Comparison of ENCODE assay signal across 9 mouse cellular contexts in genomic region chr11:98386596-98386995, GRCm38 (mm10). TPM values are rescaled to one million over a fixed set of nuclear protein-coding genes. Genes with fewer than 3 reads are reported as not detected.
DNase-seq lines count a peak whose midpoint lies in the region; ATAC-seq and TF ChIP-seq lines count a peak whose summit lies in the region.
"Had no signal": no experiment of that assay in that cellular context is flagged by ENCODE, and none has a peak within 500 bp of the region (broad histone marks: within the 10 kb centered on the region; RNA-seq: fewer than 3 reads in every experiment).

No protein-coding gene starts in this region.

- H3K9me3 ChIP-seq in heart, embryonic 10.5 days: no peaks in the 10 kb centered on the region
- H3K9me3 ChIP-seq in ES-Bruce4 (replicated peaks; ENCODE audit: control insufficient read depth, insufficient read depth, low read length, poor library complexity, severe bottlenecking): no peaks in the 10 kb centered on the region
- no peaks in the 10 kb centered on the region for H3K9me3 ChIP-seq in embryonic facial prominence, embryonic 12.5 days
- no peaks in the 10 kb centered on the region for H3K9me3 ChIP-seq in limb, embryonic 12.5 days

- H3K36me3 ChIP-seq in heart, embryonic 10.5 days: peaks cover 2% of the 10 kb centered on the region; the same call in 1 of the 2 replicates
- H3K36me3 ChIP-seq in ES-Bruce4 (ENCODE audit: control insufficient read depth, insufficient read depth, low read length, poor library complexity, severe bottlenecking): no peaks in the 10 kb centered on the region
- H3K36me3 ChIP-seq in embryonic facial prominence, embryonic 12.5 days: no peaks in the 10 kb centered on the region
- H3K36me3 ChIP-seq in limb, embryonic 12.5 days: no peaks in the 10 kb centered on the region; the same call in 1 of the 2 replicates

- TF ChIP-seq POLR2A in ES-Bruce4 (IDR thresholded peaks at IDR 0.05; ENCODE audit: insufficient read depth, low read length): no peak

- no peak overlapping the region for H3K9ac ChIP-seq in ES-Bruce4 (ENCODE audit: low read depth, poor library complexity, severe bottlenecking)
- no peak overlapping the region for H3K9ac ChIP-seq in embryonic facial prominence, embryonic 12.5 days
- peak overlapping the region; percentile 23; the same call in 1 of the 2 replicates for H3K9ac ChIP-seq in limb, embryonic 12.5 days (replicated peaks)

- no peak for DNase-seq in heart, embryonic 10.5 days (ENCODE audit: low spot score)
- no peak for DNase-seq in heart, adult 8-10 months (ENCODE audit: low spot score)
- DNase-seq in layer of hippocampus, adult 9-11 months: no peak
- DNase-seq in lung, postnatal 36 days: no peak
- DNase-seq: cerebellum, adult 8-10 months had no signal

- WGBS in heart, embryonic 10.5 days: 11% methylated on average over 24 of the region's 24 CpGs
- 12% methylated on average over 24 of the region's 24 CpGs for WGBS in embryonic facial prominence, embryonic 12.5 days
- 11% methylated on average over 24 of the region's 24 CpGs for WGBS in limb, embryonic 12.5 days

- H3K27ac ChIP-seq in heart, embryonic 10.5 days: peak overlapping the region; percentile 91
- no peak overlapping the region for H3K27ac ChIP-seq in ES-Bruce4 (ENCODE audit: insufficient read depth, low read length)
- H3K27ac ChIP-seq in embryonic facial prominence, embryonic 12.5 days: no peak overlapping the region
- no peak overlapping the region for H3K27ac ChIP-seq in limb, embryonic 12.5 days

- no peak for ATAC-seq in embryonic facial prominence, embryonic 12.5 days (ENCODE audit: insufficient number of reproducible peaks, insufficient read depth, low FRiP score, low TSS enrichment)
- no peak for ATAC-seq in limb, embryonic 12.5 days (ENCODE audit: insufficient number of reproducible peaks, insufficient read depth, low FRiP score, low TSS enrichment, low read depth)
- ATAC-seq in erythroid progenitor cell, adult 5-6 weeks (replicated peaks; ENCODE audit: low FRiP score, poor library complexity, severe bottlenecking): no peak

- peak overlapping the region; percentile 47 for H3K4me3 ChIP-seq in heart, embryonic 10.5 days
- peak overlapping the region; percentile 5 for H3K4me3 ChIP-seq in ES-Bruce4 (ENCODE audit: low read depth, low read length)
- H3K4me3 ChIP-seq in embryonic facial prominence, embryonic 12.5 days: no peak overlapping the region
- H3K4me3 ChIP-seq in limb, embryonic 12.5 days (replicated peaks): peak overlapping the region; percentile 19

- H3K27me3 ChIP-seq in heart, embryonic 10.5 days (ENCODE audit: insufficient read depth, poor library complexity, severe bottlenecking): peaks cover 75% of the 10 kb centered on the region
- H3K27me3 ChIP-seq in ES-Bruce4 (ENCODE audit: control insufficient read depth, insufficient read depth, low read length, poor library complexity, severe bottlenecking): no peaks in the 10 kb centered on the region
- H3K27me3 ChIP-seq in embryonic facial prominence, embryonic 12.5 days: peaks cover 72% of the 10 kb centered on the region
- peaks cover 88% of the 10 kb centered on the region for H3K27me3 ChIP-seq in limb, embryonic 12.5 days

- no peak for TF ChIP-seq EP300 in ES-Bruce4 (IDR thresholded peaks at IDR 0.05; ENCODE audit: insufficient read depth, low read depth, low read length)

- peaks cover 97% of the 10 kb centered on the region for H3K4me1 ChIP-seq in heart, embryonic 10.5 days
- no peaks in the 10 kb centered on the region for H3K4me1 ChIP-seq in ES-Bruce4 (ENCODE audit: control insufficient read depth, insufficient read depth, low read length)
- H3K4me1 ChIP-seq in embryonic facial prominence, embryonic 12.5 days: 0 out of 2 replicates have a peak, but pooled peaks cover 3% of the 10 kb centered on the region
- peaks cover 6% of the 10 kb centered on the region for H3K4me1 ChIP-seq in limb, embryonic 12.5 days (replicated peaks)

- peak overlapping the region; percentile 11 for H3K4me2 ChIP-seq in embryonic facial prominence, embryonic 12.5 days (replicated peaks)
- peak overlapping the region; percentile 37 for H3K4me2 ChIP-seq in limb, embryonic 12.5 days

- TF ChIP-seq CTCF in ES-Bruce4 (IDR thresholded peaks at IDR 0.05; ENCODE audit: low read depth, low read length): no peak

RNA-seq across cellular contexts. Expression of gene Pnmt, which starts 0.3 kb away (rescaled TPM):
- 5.0 and 5.1 TPM in 2 replicates for polyA plus RNA-seq in heart, embryonic 10.5 days (2016; fragmentation: Nextera tagmentation; extraction: Ambion mirVana)
- 1 to 10 TPM in 3 of 4 experiments, not detected in 1; 1.2 to 1.6 (median 1.4) TPM for total RNA-seq in heart, adult 8-10 months (2022)
- polyA plus RNA-seq in ES-Bruce4 (2011; ENCODE audit: insufficient read depth, insufficient read length, low read depth, missing spikeins): not detected in 2 replicates
- polyA plus RNA-seq in embryonic facial prominence, embryonic 12.5 days (2016; fragmentation: Nextera tagmentation; extraction: Ambion mirVana): 0.33 TPM in 1 of 2 replicates, not detected in the other
- 0.37 and 0.41 TPM in 2 replicates for polyA plus RNA-seq in limb, embryonic 12.5 days (2016; fragmentation: Nextera tagmentation; extraction: Ambion mirVana)
- not detected in 2 replicates for total RNA-seq in erythroid progenitor cell, adult 5-6 weeks (2015; ENCODE audit: low replicate concordance)
- not detected in 2 replicates for total RNA-seq in erythroid progenitor cell, adult 5-6 weeks (2017; ENCODE audit: low replicate concordance)

RNA-seq across cellular contexts. Expression of gene Tcap, which starts 3.0 kb away (rescaled TPM):
- polyA plus RNA-seq in heart, embryonic 10.5 days (2016; fragmentation: Nextera tagmentation; extraction: Ambion mirVana): 86.0 and 159 TPM in 2 replicates
- 1,000 to 10,000 TPM; 2,176 to 4,520 (median 3,450) TPM for total RNA-seq in heart, adult 8-10 months (2022)
- polyA plus RNA-seq in ES-Bruce4 (2011; ENCODE audit: insufficient read depth, insufficient read length, low read depth, missing spikeins): not detected in 2 replicates
- 1.5 and 1.7 TPM in 2 replicates for polyA plus RNA-seq in embryonic facial prominence, embryonic 12.5 days (2016; fragmentation: Nextera tagmentation; extraction: Ambion mirVana)
- 4.7 TPM in 2 replicates for polyA plus RNA-seq in limb, embryonic 12.5 days (2016; fragmentation: Nextera tagmentation; extraction: Ambion mirVana)
- not detected in 2 replicates for total RNA-seq in erythroid progenitor cell, adult 5-6 weeks (2015; ENCODE audit: low replicate concordance)
- not detected in 2 replicates for total RNA-seq in erythroid progenitor cell, adult 5-6 weeks (2017; ENCODE audit: low replicate concordance)

RNA-seq across cellular contexts. Expression of gene Pgap3, which starts 13.7 kb away (rescaled TPM):
- polyA plus RNA-seq in heart, embryonic 10.5 days (2016; fragmentation: Nextera tagmentation; extraction: Ambion mirVana): 15.3 and 21.3 TPM in 2 replicates
- total RNA-seq in heart, adult 8-10 months (2022): 1 to 10 TPM; 8.2 to 9.6 (median 8.9) TPM
- 4.5 and 5.0 TPM in 2 replicates for polyA plus RNA-seq in ES-Bruce4 (2011; ENCODE audit: insufficient read depth, insufficient read length, low read depth, missing spikeins)
- polyA plus RNA-seq in embryonic facial prominence, embryonic 12.5 days (2016; fragmentation: Nextera tagmentation; extraction: Ambion mirVana): 9.8 and 10.4 TPM in 2 replicates
- 7.9 and 9.7 TPM in 2 replicates for polyA plus RNA-seq in limb, embryonic 12.5 days (2016; fragmentation: Nextera tagmentation; extraction: Ambion mirVana)
- total RNA-seq in erythroid progenitor cell, adult 5-6 weeks (2015; ENCODE audit: low replicate concordance): 2.2 and 3.4 TPM in 2 replicates
- 1.3 and 2.4 TPM in 2 replicates for total RNA-seq in erythroid progenitor cell, adult 5-6 weeks (2017; ENCODE audit: low replicate concordance)

RNA-seq across cellular contexts. Expression of gene Erbb2, which starts 25.7 kb away (rescaled TPM):
- polyA plus RNA-seq in heart, embryonic 10.5 days (2016; fragmentation: Nextera tagmentation; extraction: Ambion mirVana): 47.4 and 70.6 TPM in 2 replicates
- total RNA-seq in heart, adult 8-10 months (2022): 1 to 10 TPM; 5.4 to 9.1 (median 8.0) TPM
- polyA plus RNA-seq in ES-Bruce4 (2011; ENCODE audit: insufficient read depth, insufficient read length, low read depth, missing spikeins): 11.0 and 12.4 TPM in 2 replicates
- polyA plus RNA-seq in embryonic facial prominence, embryonic 12.5 days (2016; fragmentation: Nextera tagmentation; extraction: Ambion mirVana): 47.4 and 49.4 TPM in 2 replicates
- polyA plus RNA-seq in limb, embryonic 12.5 days (2016; fragmentation: Nextera tagmentation; extraction: Ambion mirVana): 40.8 and 45.7 TPM in 2 replicates
- not detected in 2 replicates for total RNA-seq in erythroid progenitor cell, adult 5-6 weeks (2015; ENCODE audit: low replicate concordance)
- total RNA-seq in erythroid progenitor cell, adult 5-6 weeks (2017; ENCODE audit: low replicate concordance): 0.39 TPM in 1 of 2 replicates, not detected in the other

RNA-seq across cellular contexts. Expression of gene Stard3, which starts 28.4 kb away (rescaled TPM):
- 51.0 and 53.0 TPM in 2 replicates for polyA plus RNA-seq in heart, embryonic 10.5 days (2016; fragmentation: Nextera tagmentation; extraction: Ambion mirVana)
- 10 to 100 TPM; 17.2 to 28.8 (median 23.7) TPM for total RNA-seq in heart, adult 8-10 months (2022)
- polyA plus RNA-seq in ES-Bruce4 (2011; ENCODE audit: insufficient read depth, insufficient read length, low read depth, missing spikeins): 12.2 and 16.8 TPM in 2 replicates
- polyA plus RNA-seq in embryonic facial prominence, embryonic 12.5 days (2016; fragmentation: Nextera tagmentation; extraction: Ambion mirVana): 39.6 and 47.6 TPM in 2 replicates
- 39.9 and 41.9 TPM in 2 replicates for polyA plus RNA-seq in limb, embryonic 12.5 days (2016; fragmentation: Nextera tagmentation; extraction: Ambion mirVana)
- total RNA-seq in erythroid progenitor cell, adult 5-6 weeks (2015; ENCODE audit: low replicate concordance): 4.6 and 8.3 TPM in 2 replicates
- total RNA-seq in erythroid progenitor cell, adult 5-6 weeks (2017; ENCODE audit: low replicate concordance): 5.6 and 7.6 TPM in 2 replicates

Comparison
In these comparisons a context has a peak if more than half of its experiments do, and no peak if none do; other contexts are left out.
1. RNA of gene Tcap, which starts 3.0 kb away (polyA plus RNA-seq): 86.0 to 159 TPM in heart, embryonic 10.5 days; 4.7 TPM in limb, embryonic 12.5 days, 1.5 to 1.7 TPM in embryonic facial prominence, embryonic 12.5 days and not detected in ES-Bruce4; every median in the first group is over 10 times any median in the second.